ENCODE assay signal across 9 mouse cellular contexts in genomic region chr12:118847381-118847780, GRCm38 (mm10). TPM values are rescaled to one million over a fixed set of nuclear protein-coding genes. Genes with fewer than 3 reads are reported as not detected.
DNase-seq lines count a peak whose midpoint lies in the region; ATAC-seq and TF ChIP-seq lines count a peak whose summit lies in the region.
"Had no signal": no experiment of that assay in that cellular context is flagged by ENCODE, and none has a peak within 500 bp of the region (broad histone marks: within the 10 kb centered on the region; RNA-seq: fewer than 3 reads in every experiment).

No protein-coding gene starts in this region.

- H3K4me1 ChIP-seq in embryonic facial prominence, embryonic 15.5 days = peaks cover 30% of the 10 kb centered on the region
- H3K4me1 ChIP-seq in limb, embryonic 11.5 days (ENCODE audit: control insufficient read depth, insufficient read depth, low read length) = peaks cover 4% of the 10 kb centered on the region; the same call in 1 of the 2 replicates
- no peaks in the 10 kb centered on the region; the same call in 1 of the 2 replicates for H3K4me1 ChIP-seq in olfactory bulb, adult 2 months (ENCODE audit: control insufficient read depth, insufficient read depth, low read length)

- H3K27me3 ChIP-seq in embryonic facial prominence, embryonic 15.5 days = peaks cover 86% of the 10 kb centered on the region
- peaks cover 75% of the 10 kb centered on the region for H3K27me3 ChIP-seq in limb, embryonic 11.5 days (ENCODE audit: control insufficient read depth, insufficient read depth, low read length)

- TF ChIP-seq CTCF in left cerebral cortex, adult 2 months (IDR thresholded peaks at IDR 0.05) = no peak
- no peak for TF ChIP-seq CTCF in olfactory bulb, adult 2 months (IDR thresholded peaks at IDR 0.05; ENCODE audit: insufficient read depth, low read depth, low read length)

- no peak for ATAC-seq in embryonic facial prominence, embryonic 15.5 days (ENCODE audit: insufficient number of reproducible peaks, low FRiP score, low TSS enrichment, low read depth)
- ATAC-seq in limb, embryonic 11.5 days (ENCODE audit: insufficient number of reproducible peaks, low FRiP score, low TSS enrichment, low read depth) = no peak
- ATAC-seq in frontal cortex, adult (ENCODE audit: low TSS enrichment) = no peak

- intact Hi-C loops in left cerebral cortex, adult 2 months (cut with DNase I) = no loop called here
- intact Hi-C loops in left cerebral cortex, postnatal 14 days (cut with DNase I) = loop anchor here (10.0 kb wide), 2 partner anchors 543 to 1033 kb away; partner anchors contain the start of gene Sp4

- H3K9ac ChIP-seq in embryonic facial prominence, embryonic 15.5 days = no peak overlapping the region
- H3K9ac ChIP-seq in limb, embryonic 11.5 days (ENCODE audit: low read length) = no peak overlapping the region

- H3K4me2 ChIP-seq in embryonic facial prominence, embryonic 15.5 days (replicated peaks) = peak overlapping the region; percentile 56
- H3K4me2 ChIP-seq in limb, embryonic 11.5 days (ENCODE audit: low read depth, severe bottlenecking) = peak overlapping the region; percentile 87

- no peaks in the 10 kb centered on the region for H3K36me3 ChIP-seq in embryonic facial prominence, embryonic 15.5 days
- H3K36me3 ChIP-seq in limb, embryonic 11.5 days (ENCODE audit: control insufficient read depth, insufficient read depth, low read length) = no peaks in the 10 kb centered on the region

- no peak overlapping the region for H3K27ac ChIP-seq in left cerebral cortex, adult 2 months
- peak overlapping the region; percentile 2; the same call in 1 of the 2 replicates for H3K27ac ChIP-seq in embryonic facial prominence, embryonic 15.5 days (replicated peaks)
- no peak overlapping the region for H3K27ac ChIP-seq in limb, embryonic 11.5 days (replicated peaks; ENCODE audit: low read depth, low read length)
- H3K27ac ChIP-seq in olfactory bulb, adult 2 months (ENCODE audit: insufficient read depth, low read depth, low read length) = peak overlapping the region; percentile 100
- H3K27ac ChIP-seq: macrophage had no signal

- WGBS in embryonic facial prominence, embryonic 15.5 days = under 1% methylated on average over 17 of the region's 17 CpGs
- WGBS in limb, embryonic 11.5 days = under 1% methylated on average over 17 of the region's 17 CpGs
- under 1% methylated on average over 17 of the region's 17 CpGs for WGBS in olfactory bulb, adult 2 months

- TF ChIP-seq POLR2A in olfactory bulb, adult 2 months (IDR thresholded peaks at IDR 0.05; ENCODE audit: insufficient read depth, low read depth, low read length) = no peak

- no peak for DNase-seq in left cerebral cortex, adult 2 months (ENCODE audit: extremely low spot score in 1 of 2, low spot score in 2 of 2)
- no peak for DNase-seq in left cerebral cortex, postnatal 14 days (ENCODE audit: low spot score in 2 of 2)
- peak; percentile 50 for DNase-seq in limb, embryonic 11.5 days (ENCODE audit: low spot score)
- DNase-seq in frontal cortex, postnatal 10 days (ENCODE audit: low spot score in 2 of 2) = no peak
- no peak for DNase-seq in c-Kit-positive CD71-positive TER-119-positive erythroid progenitor cells, embryonic 14.5 days (ENCODE audit: low spot score)

- peak overlapping the region; percentile 26 for H3K4me3 ChIP-seq in left cerebral cortex, adult 2 months
- H3K4me3 ChIP-seq in embryonic facial prominence, embryonic 15.5 days (replicated peaks) = peak overlapping the region; percentile 42
- peak overlapping the region; percentile 45 for H3K4me3 ChIP-seq in limb, embryonic 11.5 days (ENCODE audit: low read depth, low read length)
- H3K4me3 ChIP-seq in olfactory bulb, adult 2 months (ENCODE audit: insufficient read depth, low read depth, low read length) = peak overlapping the region; percentile 65

- no peaks in the 10 kb centered on the region for H3K9me3 ChIP-seq in embryonic facial prominence, embryonic 15.5 days (replicated peaks)
- H3K9me3 ChIP-seq in limb, embryonic 11.5 days (ENCODE audit: control insufficient read depth, low read length) = no peaks in the 10 kb centered on the region

RNA-seq across cellular contexts. Expression of gene Sp8, which starts 1.3 kb away (rescaled TPM):
- 1 to 10 TPM; 1.7 to 2.3 TPM for total RNA-seq in left cerebral cortex, adult 2 months (2021)
- 1 to 10 TPM; 2.2 to 3.1 TPM for total RNA-seq in left cerebral cortex, postnatal 14 days (2021)
- 4.0 and 4.8 TPM in 2 replicates for polyA plus RNA-seq in embryonic facial prominence, embryonic 15.5 days (2015; fragmentation: Nextera tagmentation; extraction: Ambion mirVana)
- 4.5 and 5.1 TPM in 2 replicates for polyA plus RNA-seq in limb, embryonic 11.5 days (2014; fragmentation: Nextera tagmentation; extraction: Ambion mirVana)
- not detected in 2 replicates for polyA plus RNA-seq in olfactory bulb, adult 2 months (2012; ENCODE audit: insufficient read depth, insufficient read length, low replicate concordance, missing spikeins)
- polyA plus RNA-seq: macrophage had no signal

Comparison
In these comparisons a context has a peak if more than half of its experiments do, and no peak if none do; other contexts are left out.
1. H3K27ac ChIP-seq: peak in embryonic facial prominence, embryonic 15.5 days (single experiment) and olfactory bulb, adult 2 months (single experiment); none in left cerebral cortex, adult 2 months (single experiment) and limb, embryonic 11.5 days (single experiment).
2. Peak in every context shown above with its lines, with median percentiles within 50 percentile points of each other: H3K4me3 ChIP-seq.